Mouse (Mus musculus): ENCODE results near the gene Ell3. TPM values are rescaled to one million over a fixed set of nuclear protein-coding genes. Genes with fewer than 3 reads are reported as not detected.
"Not testable (repeated sequence)": the region's sequence is repeated elsewhere in the genome, so short reads cannot be mapped to it uniquely, and the experiment has no call there.

Ell3 gene
- not detected in 2 replicates for total RNA-seq (2015)
- total RNA-seq (2017), result not detected in 2 replicates

DNA sequence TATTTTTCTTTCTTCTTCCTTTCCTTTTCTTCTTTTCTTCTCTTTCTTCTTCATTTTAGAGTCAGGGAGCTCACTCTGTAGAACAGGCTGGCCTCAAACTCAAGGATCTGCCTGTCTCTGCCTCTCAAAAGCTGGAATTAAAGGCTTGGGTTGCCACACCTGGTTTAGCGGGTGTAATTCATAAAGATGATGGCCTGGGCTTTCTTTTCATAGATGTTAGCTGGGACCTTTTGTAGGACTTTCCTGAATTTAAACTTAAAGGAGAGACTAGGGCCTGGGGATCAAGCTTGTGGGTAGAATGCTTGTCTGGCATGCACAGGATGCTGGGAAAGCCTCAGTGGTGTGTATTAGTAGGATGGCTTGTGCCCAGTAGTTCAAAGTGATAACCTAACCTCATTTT is at the start of gene Ell3:
Ell3 (minus strand) TSS at position 101 of the 400 bp plus-strand sequence.
- no peak for ATAC-seq (ENCODE audit: poor library complexity, severe bottlenecking)

DNA sequence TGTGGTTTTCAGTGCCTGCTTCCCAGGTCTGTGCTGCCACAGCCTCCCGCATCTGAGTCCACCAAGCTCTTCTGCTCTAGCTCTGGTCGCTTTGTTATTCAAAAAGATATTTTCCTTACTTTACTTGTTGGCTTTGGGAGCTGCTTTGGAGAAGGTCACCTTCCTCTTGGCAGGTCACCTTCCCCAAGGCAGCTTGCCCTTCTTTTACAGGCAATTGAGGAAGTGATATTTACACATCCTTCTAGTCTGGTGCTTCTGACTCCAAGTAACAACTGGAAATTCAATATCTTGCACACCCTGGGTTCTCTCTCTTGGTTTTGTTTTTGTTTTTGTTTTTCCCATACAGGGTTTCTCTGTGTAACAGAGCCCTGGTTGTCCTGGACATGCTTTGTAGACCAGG is 40.3 kb upstream of the Ell3 start:
- ATAC-seq (ENCODE audit: poor library complexity, severe bottlenecking), result peak; percentile 55

DNA sequence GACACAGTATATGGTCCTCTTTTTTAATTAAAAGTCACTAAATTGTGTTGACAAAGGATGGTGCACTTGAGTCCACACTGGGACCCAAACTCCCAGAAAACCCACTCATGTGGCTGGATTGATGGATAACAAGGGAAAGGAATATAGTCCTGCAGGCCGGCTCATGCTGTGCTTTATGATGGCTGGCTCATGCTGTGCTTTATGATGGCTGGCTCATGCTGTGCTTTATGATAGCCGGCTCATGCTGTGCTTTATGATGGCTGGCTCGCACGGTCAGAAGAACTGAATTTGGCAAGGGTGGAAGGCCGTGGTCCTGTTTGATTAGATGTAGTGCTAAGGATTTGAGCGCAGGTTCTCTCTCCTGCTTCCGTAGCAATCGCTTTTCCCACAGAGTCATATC is 39.5 kb upstream of the Ell3 start:
- no peak for ATAC-seq (ENCODE audit: poor library complexity, severe bottlenecking)

GRCm38 (mm10) chr2:121480916-121481315 is 36.8 kb upstream of the Ell3 start:
- ATAC-seq (ENCODE audit: poor library complexity, severe bottlenecking), result not testable (repeated sequence)

DNA sequence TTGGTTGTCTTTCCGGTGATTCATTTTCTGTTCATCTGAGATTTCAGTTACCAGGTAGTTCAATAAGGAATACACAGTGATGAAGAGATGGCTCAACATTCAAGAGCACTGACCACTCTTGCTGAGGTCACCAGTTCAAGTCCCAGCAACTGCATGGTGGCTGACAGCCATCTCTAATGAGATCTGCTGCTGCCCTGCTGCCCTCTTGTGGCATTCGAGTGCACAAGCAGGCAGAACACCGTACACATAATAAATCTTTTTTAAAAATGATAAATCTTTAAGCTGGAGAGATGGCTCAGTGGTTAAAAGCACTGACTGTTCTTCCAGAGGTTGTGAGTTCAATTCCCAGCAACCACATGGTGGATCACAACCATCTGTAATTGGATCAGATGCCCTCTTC is 36.4 kb upstream of the Ell3 start:
- ATAC-seq (ENCODE audit: poor library complexity, severe bottlenecking), result peak; percentile 86

- no peak for ATAC-seq (ENCODE audit: poor library complexity, severe bottlenecking)
These were observed 33.6 kb upstream of the Ell3 start for GRCm38 (mm10) chr2:121477491-121478266.

- not testable (repeated sequence) for ATAC-seq (ENCODE audit: poor library complexity, severe bottlenecking)
These were observed 31.2 kb upstream of the Ell3 start for GRCm38 (mm10) chr2:121475306-121475705.

DNA sequence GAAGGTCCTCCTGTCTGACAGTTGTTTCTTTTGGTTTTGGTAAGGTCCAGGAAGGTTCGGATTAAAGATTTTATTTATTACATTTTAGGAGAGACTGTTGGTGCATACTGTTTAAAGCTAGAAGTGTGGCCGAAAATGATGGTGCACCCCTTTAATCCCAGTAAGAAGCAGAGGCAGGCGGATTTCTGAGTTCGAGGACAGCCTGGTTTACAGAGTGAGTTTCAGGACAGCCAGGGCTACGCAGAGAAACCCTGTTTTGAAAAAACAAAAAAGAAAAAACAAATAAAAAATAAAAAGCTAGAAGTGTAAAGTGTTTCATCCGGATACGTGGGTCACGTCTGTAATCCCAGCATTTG is 30.1 kb upstream of the Ell3 start:
- peak; percentile 31 for ATAC-seq (ENCODE audit: poor library complexity, severe bottlenecking)

DNA sequence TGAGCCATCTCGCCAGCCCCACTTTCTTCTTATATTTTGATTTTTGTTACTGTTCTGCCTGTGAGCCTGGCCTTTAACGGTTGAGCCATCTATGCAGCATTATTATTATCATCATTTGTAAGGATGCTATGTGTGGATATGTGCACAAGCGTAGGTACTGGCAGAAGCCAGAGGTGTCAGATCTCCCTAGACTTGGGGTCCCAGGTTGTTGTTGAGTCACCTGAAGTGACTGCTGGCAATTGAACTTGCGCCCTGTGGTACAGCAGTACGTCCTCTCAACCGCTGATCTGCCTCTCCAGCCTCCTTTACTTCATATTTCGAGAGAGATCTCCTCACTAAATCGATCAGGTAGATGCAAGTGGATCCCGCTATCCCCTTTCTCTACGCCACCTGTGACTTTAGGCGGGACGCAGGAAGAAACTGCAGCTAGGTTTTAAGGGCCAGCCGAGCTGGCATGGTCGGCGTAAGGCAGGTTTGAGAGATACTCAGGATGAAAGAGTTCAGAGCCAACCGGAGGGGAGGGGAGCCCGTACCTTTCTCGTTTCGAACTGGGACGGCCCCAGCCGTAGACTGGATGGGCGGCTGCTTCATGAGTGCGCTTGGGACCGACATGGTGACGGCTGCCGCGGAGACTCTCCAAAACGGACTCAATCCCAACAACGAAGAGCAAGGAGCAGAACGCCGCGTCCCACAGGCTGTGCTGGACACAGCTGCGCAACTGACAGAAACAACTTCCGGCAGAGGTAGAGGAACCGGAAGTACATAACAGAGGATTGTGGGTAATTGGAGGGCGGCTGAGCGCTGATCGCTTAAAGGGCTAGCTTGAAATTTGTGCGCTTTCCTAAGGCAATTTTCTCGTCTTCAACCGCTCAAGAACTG is 29.5 kb upstream of the Ell3 start, which contains the start of gene Mfap1b:
Mfap1b (minus strand) TSS at position 767 of the 879 bp plus-strand sequence.
- ATAC-seq (ENCODE audit: poor library complexity, severe bottlenecking), result peak; percentile 99

DNA sequence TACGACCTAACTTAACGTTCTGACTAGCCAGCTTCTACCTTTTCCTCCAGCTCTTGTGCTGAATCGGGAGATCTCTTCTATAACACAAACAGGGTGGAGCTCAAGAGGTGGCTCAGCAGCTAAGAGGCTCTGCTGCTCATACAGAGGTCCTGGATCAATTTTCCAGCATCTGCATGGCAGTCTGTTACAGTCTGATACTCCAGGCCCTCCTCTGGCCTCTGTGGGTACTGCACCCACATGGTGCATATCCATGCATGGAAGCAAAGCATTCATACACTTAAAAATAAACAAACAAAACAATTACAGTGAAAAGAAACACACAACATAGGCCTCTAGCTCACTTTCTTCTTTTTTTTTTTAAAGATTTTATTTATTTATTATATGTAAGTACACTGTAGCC is 28.7 kb upstream of the Ell3 start:
- 0 out of 2 replicates have a peak, but pooled peaks have one; percentile 31 for ATAC-seq (ENCODE audit: poor library complexity, severe bottlenecking)

GRCm38 (mm10) chr2:121468982-121469381 is 24.9 kb upstream of the Ell3 start:
- peak; percentile 41 for ATAC-seq (ENCODE audit: poor library complexity, severe bottlenecking)

GRCm38 (mm10) chr2:121460071-121460470 is 16.0 kb upstream of the Ell3 start:
- no peak for ATAC-seq (ENCODE audit: poor library complexity, severe bottlenecking)

GRCm38 (mm10) chr2:121456692-121457642 is 12.9 kb upstream of the Ell3 start, which contains the start of gene Serinc4:
Gene Serinc4 (minus strand): TSS chr2:121456781.
- ATAC-seq (ENCODE audit: poor library complexity, severe bottlenecking), result peak; percentile 97

- ATAC-seq (ENCODE audit: poor library complexity, severe bottlenecking), result no peak
These were observed 11.5 kb upstream of the Ell3 start for GRCm38 (mm10) chr2:121455534-121455933.

- no peak for ATAC-seq (ENCODE audit: poor library complexity, severe bottlenecking)
These were observed 9.8 kb upstream of the Ell3 start for GRCm38 (mm10) chr2:121453917-121454316.

GRCm38 (mm10) chr2:121452990-121453389 is 8.9 kb upstream of the Ell3 start, which contains the start of gene Hypk:
Gene Hypk (plus strand): TSS chr2:121453290.
- no peak for ATAC-seq (ENCODE audit: poor library complexity, severe bottlenecking)

DNA sequence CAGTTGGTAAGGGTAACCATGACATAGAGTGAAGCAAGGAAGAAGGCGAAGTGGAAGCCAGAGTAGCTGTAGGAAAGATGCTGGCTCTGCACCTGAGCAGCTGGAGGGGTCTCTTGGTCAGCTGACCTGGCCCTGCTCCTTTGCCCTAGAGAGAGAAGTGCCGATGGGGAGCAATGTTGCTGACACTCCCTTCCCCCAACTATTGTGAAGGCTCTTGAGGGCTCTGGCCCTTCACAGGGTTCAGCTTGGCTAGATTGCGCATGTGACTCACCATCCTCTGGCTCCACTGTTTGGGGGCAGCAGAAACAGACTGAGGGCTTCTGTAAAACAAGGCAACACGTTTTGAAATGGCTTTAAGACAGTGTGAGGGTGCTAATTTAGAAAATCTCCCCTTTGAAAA is 8.3 kb upstream of the Ell3 start:
- ATAC-seq (ENCODE audit: poor library complexity, severe bottlenecking), result no peak

- ATAC-seq (ENCODE audit: poor library complexity, severe bottlenecking), result peak; percentile 48
These were observed 6.0 kb upstream of the Ell3 start for GRCm38 (mm10) chr2:121450093-121450492.

DNA sequence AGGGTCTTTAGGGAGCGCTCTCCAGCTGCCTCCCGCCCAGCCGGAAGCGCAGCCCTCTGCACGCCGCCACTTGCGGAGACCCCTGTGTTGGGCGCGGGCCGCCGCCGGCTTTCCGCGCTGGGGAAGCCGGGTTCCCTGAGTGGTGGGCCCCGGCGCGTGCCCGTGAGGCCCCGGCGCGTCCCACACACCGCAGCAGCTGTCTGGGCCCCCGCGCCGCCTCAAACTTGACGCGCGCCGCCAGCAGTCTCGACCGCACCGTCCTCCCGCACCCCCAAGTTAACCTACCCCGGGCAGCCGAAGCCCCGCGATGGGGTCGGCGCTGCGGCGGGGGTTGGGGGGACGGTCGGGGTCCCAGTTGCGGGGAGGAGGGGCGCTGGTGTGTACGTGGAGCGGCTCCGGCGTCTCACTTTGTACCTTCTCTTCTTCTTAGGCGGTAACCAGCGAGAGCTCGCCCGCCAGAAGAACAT is 5.5 kb upstream of the Ell3 start:
- ATAC-seq (ENCODE audit: poor library complexity, severe bottlenecking), result no peak
